Mouse (Mus musculus) frontal cortex, adult 2 months (tissue): ENCODE measurements around the gene Sptb. TPM values are rescaled to one million over a fixed set of nuclear protein-coding genes. Genes with fewer than 3 reads are reported as not detected.
A peak's percentile ranks its signal among the peaks of the same experiment; 100 is the strongest.

Experiments
- DNase-seq, 2 experiments: peaks; one replicate each; pipeline ENCODE4 v3.0.0; 2022; ENCODE audit warnings: low spot score in 1 of 2; ENCODE audit errors: extremely low spot score in 1 of 2
- polyA plus RNA-seq: library from polyadenylated mRNA; depleted of rRNA; stranded (reverse); fragments of >200 nt; gene quantifications from 2 replicates; pipeline ENCODE4 v1.2.3, GENCODE M21; 2012

Gene Sptb
- polyA plus RNA-seq, 1 experiment: 33.9 TPM

DNA sequence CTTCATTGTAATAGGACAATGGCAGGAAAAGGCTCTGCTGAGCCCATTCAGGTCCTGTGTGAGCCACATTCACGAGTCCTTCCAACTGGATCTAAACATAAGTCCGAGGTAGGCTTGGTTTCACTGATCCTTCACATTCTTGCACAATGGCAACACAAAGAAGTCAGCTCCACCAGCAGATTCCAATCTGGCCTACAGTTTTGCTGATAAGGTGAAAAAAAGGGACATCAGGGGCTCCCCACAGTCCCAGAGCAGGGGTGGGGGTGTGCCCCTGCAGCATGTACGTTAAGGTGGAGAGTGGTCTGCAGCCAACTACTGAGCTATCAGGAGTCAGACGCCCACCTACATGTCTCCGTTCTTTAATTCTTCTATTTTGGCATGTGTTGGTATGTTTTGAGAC, 35.0 kb downstream of the Sptb start:
- no peak for DNase-seq

DNA sequence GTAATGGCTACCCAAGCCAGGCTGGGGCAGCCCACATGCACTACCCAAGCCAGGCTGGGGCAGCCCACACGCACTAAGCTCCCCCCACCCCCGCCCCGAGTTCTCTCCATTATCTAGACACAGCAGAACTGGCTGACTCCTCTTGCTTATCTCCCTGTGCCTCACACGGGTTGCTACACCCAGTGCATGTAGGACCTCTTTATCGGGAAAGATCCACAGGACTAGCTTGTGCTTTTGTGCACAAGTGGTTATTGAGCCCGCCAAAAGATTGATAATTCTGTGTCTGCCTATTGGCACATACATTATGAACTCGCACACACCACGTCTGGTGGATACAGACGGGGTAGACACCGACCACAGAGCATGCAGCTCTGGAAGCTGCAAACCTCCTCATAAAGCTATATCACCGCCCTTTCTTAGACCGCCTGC, 36.5 kb downstream of the Sptb start:
- DNase-seq: no peak

DNA sequence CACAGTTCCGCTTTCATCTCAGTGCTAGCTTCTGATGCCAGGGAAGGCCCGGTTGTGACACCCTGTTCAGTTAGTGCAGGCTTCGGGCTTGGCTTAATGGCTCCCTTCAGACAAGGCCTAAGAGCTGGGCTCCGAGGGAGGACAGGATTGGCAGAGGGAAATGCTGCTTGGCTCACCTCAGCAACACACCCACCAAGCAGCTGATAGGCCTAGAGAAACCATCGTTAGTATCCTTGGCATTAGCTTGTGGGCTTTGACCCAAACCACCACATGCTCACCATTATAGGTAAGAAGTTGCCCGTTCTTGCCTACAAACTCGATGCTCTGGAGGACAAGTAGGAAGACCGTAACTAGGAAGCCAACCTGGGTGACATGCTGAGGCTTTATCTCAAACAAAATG, 38.3 kb downstream of the Sptb start:
- DNase-seq: no peak

DNA sequence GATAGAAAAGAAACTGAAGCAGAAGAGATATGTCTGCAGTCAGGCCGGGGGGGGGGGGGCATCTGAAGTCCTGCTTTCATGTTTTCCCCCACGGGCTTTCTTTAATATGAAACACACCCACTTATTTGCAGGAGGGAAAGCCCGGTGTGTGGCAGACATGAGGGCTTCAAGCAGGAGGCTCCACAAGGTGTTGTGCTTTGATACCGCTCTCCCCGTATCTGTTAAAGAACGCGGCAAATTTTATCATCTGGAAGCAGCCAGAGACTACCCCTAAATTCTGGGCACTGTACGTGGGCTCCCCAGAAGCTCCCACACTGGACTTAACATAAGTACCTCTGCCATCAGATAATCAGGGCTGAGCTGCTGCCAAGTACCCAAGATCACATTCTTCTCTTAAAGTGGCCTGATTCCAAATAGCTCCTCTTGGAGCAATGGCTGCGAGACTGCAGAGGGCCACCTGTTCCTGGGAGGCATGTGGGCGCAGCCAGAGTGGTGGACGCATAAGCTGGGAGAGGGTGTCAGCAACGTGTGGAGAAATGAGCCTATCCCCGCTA, 39.7 kb downstream of the Sptb start:
- DNase-seq: peak in 1 of 2 experiments; percentile 33

DNA sequence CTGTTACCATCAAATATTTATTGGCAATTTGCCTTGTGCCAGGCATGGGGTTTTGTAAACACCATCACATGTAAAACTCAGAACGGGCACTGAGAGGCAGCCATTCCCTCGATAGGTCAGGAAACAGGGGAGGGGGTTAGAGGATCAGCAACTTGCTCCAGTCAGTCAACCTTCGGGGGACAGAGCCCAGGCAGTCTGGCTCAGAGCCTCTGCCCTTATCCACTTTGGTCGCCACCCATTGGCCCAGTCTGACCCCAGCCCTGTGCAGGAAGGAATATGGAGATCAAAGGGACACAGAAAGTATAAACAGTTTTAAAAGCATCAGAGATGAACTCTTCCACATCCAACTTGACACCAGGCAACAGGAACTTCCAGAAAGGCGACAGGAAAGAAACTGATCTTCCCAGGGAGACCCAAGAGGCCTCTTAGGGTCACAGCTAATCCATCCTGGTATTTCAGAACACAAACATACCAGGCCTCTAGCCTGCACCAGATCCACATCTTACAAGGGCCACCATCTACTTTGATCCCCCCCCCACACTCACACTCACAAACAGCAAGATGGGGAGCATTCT, 40.3 kb downstream of the Sptb start:
- DNase-seq: no peak

DNA sequence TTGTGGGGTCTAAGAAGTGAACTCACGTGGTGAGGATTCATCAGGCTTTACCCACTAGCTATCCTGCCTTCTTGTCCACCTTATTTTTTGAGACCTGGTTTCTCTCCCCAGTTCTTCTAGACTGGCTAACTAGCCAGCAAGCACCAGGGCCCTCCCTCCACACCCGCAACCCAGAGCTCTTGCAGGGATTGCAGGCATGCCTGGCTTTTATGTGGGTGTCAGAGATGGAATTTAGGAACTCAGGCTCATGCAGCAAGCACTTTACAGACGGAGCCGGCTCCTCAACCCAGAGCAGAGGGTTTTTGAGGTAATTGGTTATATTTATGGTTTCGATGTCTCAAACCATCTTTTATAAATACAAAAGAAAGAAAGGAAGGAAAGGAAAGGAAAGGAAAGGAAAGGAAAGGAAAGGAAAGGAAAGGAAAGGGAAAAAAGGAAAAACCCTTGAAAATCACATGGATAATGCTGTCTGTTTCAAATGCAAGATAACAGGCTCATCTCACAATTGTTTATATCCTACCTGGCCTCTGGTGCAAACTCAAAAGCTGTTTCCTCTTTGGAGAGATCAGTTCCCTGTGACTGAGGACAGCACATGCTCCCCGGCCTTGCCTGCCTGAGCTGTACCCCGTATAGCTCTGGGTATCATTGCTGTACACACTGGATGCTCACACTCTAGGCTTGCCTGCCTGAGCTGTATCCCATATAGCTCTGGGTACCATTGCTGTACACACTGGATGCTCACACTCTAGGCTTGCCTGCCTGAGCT, 41.5 kb downstream of the Sptb start:
- DNase-seq: peak in 1 of 2 experiments; percentile 39

DNA sequence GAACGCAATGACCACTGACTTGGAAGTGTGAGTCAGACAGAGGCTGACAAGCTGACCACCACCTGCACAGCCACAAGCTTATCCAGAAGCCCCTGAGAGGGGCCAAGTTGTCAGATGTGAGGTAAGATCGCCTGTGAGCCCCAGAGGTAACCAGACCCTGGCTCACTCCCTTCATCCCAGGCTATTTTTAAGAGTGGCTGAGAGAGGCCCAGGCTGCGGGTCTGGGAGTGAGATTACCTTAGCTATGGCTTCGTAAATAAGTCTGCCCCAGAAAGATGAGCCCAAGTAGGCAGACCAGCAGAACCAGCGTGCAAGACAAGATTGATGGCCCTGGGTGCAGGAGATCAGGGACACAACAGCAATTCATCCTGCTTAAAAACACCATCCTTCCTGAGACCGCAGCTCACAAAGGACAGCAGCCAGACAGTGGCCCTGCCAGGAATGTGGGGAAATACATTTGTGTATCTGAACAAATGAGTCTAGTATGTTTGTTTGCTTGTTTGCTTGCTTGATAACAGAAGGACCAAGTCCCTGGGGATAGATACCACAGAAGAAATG, 58.5 kb downstream of the Sptb start:
- no peak for DNase-seq

DNA sequence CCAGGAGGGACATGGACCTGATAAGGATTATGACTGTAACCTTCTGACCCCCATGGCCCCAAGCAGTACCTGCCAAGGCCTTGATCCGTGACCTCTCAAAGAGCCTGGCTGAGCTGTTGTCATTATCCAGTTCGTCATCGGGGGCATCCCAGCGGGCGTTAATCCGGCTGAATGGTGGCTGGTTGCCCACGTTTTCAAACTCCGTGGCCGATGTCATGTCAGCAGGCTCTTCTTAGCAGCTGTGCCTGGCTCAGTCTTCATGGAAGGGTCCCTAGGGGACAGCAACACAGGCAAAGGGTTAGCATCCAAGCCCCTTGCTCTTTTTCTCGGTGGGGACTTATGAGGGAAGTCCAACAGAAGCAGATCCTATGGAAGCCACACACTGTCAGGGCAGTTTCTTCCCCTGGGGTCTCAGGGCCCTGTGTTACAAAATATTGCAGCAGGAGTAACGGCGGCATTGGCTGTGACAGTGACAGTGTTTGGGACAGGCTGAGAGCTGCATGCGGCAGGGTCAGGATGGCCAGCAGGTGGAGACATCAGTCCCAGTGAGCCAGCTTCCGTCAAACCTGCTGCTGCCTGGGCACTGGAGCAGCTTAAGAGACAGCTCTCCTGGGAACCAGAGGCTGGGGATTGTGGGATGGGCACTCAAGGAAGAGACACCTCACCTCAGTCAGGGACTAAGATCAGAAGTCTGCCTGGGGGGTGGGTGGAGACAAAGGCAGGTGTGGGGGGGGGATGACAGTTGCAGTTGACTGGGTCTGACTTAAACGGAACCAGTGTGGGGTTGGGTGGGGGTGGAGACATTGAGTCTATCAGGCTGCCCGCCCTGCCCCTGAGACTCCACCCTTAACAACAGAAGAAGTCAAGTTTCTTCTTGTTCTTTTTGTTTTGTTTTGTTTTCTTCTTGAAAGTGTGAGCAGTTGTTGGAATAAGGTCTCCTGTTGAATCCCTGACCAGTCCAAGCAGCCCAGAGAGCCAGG, 60.3 kb downstream of the Sptb start:
- DNase-seq: peak in 1 of 2 experiments; percentile 78

DNA sequence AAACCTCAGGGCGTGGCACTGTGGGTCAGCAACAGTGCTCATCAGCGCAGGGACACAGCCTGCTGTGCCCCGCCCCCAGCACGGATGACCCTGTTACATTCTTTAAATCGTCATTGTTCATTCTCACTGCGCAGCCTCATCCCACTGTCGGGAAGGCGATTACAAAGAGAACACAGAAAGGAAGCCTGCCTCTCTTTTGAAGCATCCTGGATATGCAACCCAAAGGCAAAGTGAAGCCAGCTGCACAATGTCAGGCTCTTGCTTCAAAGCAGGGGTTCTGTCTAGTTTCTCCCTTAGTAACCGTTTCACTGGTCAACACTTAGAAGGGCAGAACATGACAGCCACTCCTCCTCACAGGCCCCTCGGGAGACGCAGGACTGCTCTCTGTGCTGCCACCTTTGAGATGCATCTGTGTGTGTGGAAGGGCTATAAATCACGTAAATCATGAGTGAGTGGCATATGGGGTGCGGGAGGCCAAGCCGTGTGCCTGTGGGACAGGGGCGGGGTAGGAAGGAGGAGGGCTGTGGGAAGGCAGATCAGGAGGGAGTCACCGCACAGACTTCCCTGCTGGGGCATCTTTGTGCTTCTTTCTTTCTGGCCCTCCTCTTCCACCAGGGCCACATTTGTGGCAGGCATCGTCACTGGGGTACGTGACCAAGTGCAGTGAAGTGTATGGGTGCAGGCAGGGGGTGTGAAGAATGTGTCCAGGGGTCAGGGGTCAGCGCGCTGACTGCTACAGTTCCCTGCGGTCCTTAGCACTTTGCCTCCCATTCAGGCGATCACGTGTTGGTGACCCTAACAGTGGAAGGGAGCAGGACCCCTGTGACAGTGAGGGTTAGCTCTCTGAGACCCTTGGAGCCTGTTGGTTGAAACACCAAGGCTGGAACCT, 64.9 kb downstream of the Sptb start:
- no peak for DNase-seq

DNA sequence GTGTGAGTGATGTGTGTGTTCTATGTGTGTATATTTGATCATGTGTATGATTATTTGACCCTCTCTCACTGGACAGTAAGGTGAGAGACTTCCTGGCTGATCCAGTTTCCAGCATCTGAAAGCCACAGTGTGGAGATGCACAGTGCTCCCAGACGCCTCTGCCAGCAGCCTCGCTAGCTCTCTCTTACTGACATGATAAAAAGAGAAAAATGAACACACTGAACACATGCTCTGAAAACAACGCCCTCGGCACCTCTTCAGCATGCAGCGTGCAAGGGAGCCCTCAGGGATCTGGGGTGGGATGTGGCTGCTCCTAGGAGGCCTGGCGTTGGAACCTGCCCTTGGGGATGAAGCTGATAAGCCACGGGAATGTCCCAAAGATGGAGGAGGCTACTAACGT, 66.7 kb downstream of the Sptb start:
- no peak for DNase-seq

DNA sequence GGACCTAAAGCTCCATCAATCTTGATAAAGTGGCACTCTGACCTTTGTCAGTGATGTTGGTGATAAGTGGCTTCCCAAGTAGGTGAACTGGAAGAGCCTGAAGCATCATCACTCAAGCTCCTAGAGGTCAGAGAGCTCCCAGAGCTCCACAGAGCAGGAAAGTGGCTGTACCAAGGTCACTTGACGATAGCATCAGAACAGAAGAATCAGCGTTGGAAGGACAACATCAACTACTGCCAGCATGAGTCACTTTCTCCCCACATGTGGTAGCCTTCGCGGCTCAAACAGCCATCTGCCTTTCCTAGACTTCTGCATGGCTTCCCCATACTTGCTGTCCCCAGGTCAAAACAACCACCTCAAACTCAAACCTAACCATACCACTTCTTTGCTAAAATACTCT, 67.7 kb downstream of the Sptb start:
- no peak for DNase-seq

DNA sequence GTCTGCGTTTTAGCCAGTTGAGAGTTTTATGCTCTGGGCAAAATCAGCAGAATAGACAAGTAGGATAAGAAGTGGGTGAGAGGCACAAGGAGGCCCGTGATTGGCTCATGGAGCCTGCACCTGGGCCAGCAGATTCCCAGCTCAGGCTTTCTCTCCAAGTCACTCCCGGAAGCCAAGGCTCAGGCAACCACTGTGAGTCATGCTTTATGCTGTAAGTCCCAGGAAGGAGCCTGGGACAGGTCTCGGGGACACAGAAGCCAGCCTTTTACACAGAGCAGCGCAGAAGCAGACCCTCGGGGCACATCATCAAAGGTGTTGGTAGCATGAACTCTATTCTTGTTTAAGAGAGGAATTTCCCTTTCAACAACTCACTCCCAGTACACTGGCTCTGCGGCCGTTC, 69.7 kb downstream of the Sptb start:
- no peak for DNase-seq

DNA sequence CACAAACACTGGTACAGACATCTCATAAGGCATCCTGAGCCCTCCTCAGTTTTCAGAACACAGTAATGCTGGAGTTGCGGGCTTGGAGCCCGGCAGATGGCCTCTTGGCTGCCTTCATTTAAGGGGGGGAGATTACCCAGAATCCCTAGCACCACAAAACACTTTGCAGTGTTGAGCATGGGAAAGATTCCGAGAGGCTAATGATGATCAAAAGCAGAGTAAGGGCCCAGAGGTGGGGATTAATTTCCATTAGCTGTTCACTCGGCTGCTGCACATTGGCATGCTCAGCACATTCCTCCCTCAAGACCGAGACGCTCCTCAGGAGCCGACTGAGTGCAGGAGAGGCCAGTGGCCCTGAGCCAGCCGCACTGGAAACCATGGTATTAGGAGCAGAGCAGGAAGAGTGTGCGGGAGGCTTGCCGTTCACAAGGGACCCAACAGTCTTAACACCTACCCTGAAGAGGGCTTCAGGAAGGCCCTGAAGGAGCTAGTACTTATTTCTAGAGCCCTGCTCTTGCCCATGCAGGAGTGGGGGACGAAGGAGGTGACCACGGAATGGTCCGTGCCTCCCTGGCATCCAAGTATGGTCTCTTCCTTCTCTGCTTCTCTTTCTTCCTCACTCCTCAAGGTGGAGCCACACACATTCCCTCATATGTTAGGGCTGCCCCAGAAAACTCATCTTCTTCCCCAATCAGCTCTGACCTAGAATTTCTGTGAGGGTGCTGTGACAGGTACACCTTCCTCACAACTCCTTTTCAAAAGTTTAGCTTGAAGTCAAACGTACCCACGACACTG, 75.3 kb downstream of the Sptb start:
- DNase-seq: no peak

DNA sequence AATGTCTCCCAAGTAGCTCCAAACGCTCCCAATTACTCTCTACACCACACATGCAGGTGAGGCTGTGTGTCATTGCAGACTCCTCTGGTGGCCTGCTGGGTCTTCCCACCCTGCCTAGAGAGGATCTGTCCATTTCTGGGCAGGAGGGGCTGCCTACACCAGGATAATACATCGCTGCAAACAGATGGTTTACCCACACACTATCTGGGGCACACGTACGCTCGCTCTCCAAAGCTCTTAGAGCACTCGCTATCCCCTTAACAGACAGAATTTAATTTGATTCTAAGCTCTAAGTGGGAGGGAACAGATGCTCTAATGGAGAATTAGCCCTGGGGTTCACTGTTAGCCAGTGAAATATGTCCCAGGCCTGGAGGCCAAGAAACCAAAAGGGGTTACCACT, 87.0 kb downstream of the Sptb start:
- no peak for DNase-seq

DNA sequence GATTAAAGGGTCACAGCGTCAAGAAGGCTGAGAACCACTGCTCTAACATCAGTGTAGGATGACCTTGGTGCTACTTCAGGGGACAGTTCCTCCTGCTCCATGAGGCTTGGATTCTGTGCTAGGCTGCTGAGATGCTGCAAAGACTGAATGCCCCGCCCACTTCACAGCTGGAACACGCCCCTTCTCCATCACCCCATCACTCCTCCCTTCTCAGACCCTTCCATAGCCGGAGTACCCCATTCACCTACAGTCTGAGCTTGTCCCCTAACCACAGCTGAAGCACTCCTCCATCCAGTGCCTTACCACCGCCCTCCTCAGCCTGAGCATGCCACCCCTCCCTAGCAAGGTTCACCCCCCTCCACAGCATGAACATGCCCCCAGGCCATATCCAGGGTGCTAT, 90.5 kb downstream of the Sptb start:
- no peak for DNase-seq

DNA sequence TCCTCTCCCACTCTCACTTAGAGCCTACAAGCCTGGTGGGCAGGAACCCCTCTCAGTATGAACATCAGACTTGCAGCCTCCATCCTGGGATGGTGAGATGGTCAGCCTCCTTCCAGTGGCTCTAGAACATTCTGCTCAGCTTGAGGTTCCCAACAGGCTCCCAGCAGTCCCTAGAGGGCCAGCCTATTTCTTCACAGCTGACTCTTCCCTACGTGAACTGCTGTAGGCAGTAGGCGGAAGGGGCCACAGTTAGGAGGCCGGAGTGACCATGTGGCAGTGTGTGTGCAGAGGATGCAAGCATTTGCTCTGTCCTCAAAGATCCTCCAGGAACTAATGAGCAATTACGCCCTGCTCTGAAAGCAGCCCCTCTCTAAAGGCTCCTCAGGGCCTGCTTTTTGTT, 92.2 kb downstream of the Sptb start:
- DNase-seq: no peak

DNA sequence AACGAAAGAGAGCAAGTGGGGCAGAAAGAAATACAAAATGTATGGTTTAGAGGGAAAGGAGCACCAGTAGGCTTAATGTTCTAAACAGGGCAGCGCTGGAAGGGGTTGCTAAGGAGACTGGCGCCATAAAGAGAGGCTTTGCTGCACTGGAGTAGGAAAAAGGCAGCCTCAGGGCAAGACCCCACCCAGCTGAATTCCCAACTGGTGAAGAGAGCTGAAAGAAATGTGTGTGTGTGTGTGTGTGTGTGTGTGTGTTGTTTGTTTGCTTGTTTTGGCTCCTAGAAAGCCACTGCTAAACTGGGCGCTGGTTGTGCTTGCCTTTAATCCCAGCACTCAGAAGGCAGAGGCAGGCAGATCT, 94.8 kb downstream of the Sptb start:
- no peak for DNase-seq

DNA sequence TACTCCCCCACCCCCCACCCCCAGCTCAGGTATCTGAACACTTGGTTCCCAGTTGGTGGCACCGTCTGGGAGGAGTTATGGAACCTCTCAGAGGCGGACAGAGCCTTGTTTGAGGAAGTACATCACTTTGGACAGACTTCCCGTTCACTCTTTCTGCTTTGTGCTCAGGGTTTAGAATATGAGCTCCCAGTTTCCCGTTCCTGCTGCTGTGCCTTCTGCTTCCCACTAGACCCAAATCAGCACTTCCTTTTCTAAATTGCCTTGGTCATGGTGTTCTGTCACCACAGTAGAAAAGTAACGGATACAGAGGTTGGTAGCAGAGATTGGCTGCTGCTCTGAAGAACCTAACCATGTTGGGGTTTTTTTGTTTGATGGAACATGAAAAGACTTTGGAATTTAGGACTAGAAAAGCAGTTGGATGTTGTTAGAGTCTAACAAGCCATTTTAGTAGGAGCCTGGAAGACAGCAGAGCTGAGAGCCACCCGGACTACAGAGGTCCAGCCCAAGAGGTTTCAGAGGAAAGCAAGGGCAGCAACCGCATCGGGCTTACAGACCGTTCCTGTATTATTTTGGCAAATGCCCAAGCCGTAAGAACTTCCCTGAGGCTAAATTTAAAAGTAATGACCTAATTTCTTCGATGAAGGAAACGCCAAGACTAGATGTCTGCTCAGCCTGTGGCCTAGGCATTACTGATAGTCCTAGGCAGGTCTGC, 95.3 kb downstream of the Sptb start:
- DNase-seq: no peak
